Mouse (Mus musculus): ENCODE measurements around the gene Rab43. TPM values are rescaled to one million over a fixed set of nuclear protein-coding genes. Genes with fewer than 3 reads are reported as not detected.

The Rab43 gene
- total and polyA plus RNA-seq, 3 experiments, result 4.0 to 13.2 TPM; not detected in 1

DNA sequence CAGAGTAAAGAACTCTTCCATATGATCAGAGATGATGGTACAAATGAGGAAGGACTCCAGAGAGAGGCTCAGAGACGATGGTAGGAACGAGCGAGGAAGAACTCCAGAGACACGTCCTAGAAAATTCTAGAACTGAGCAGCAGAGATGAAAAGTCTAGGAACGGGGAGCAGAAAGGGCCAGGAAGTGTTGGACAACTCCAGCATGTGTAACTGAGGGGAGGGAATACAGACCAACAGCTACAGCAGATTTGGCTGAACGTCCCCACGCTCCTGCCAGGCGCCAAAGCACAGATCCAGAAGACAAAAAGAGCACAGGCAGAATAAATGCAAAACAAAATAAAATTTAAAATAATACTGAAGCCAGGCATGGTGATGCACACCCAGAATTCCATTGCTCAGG is 55.1 kb downstream of the Rab43 start:
- Histone ChIP-seq H3K9me3 (replicated peaks; ENCODE audit: insufficient read depth, low read length) (no peaks in the 10 kb centered on the region), H3K27ac (ENCODE audit: control insufficient read depth, low read depth, low read length) (no peak overlapping the region), H3K79me2 (ENCODE audit: control insufficient read depth, insufficient read depth, low read length, poor library complexity) (no peaks in the 10 kb centered on the region), H3K36me3 (ENCODE audit: control insufficient read depth in 1 of 2, insufficient read depth in 2 of 2, low read length in 2 of 2) (no peaks in the 10 kb centered on the region), H3K4me3 (ENCODE audit: control insufficient read depth in 1 of 2, insufficient read depth in 1 of 2, low read depth in 2 of 2, low read length in 2 of 2) (no peak overlapping the region), H3K27me3 (ENCODE audit: control insufficient read depth in 1 of 2, insufficient read depth in 2 of 2, low read length in 2 of 2) (peaks cover 0 to 2% of the 10 kb centered on the region in 2 experiments; a peak in 2 of 4 replicates), H3K9ac (ENCODE audit: control insufficient read depth, low read depth, low read length, poor library complexity, severe bottlenecking) (no peak overlapping the region), H3K4me1 (ENCODE audit: control insufficient read depth in 1 of 2, insufficient read depth in 2 of 2, low read length in 2 of 2) (no peaks in the 10 kb centered on the region; a peak in 1 of 4 replicates)
- TF ChIP-seq ZKSCAN1 (IDR thresholded peaks at IDR 0.05; ENCODE audit: low read depth, low read length) (no peak), USF1 (IDR thresholded peaks at IDR 0.05; ENCODE audit: low read depth, low read length) (no peak), EP300 (IDR thresholded peaks at IDR 0.05; ENCODE audit: low read depth in 1 of 2, low read length in 2 of 2) (no peak)
- DNase-seq (ENCODE audit: low read depth, low spot score), result no peak

GRCm38 (mm10) chr6:87755196-87755595 is 56.8 kb downstream of the Rab43 start:
- H3K27me3 ChIP-seq (ENCODE audit: control insufficient read depth in 1 of 2, insufficient read depth in 2 of 2, low read length in 2 of 2), result peaks cover 0 to 2% of the 10 kb centered on the region in 2 experiments; a peak in 3 of 4 replicates
- no peak overlapping the region for H3K9ac ChIP-seq (ENCODE audit: control insufficient read depth, low read depth, low read length, poor library complexity, severe bottlenecking)
- H3K36me3 ChIP-seq (ENCODE audit: control insufficient read depth in 1 of 2, insufficient read depth in 2 of 2, low read length in 2 of 2), result no peaks in the 10 kb centered on the region
- H3K27ac ChIP-seq (ENCODE audit: control insufficient read depth, low read depth, low read length), result no peak overlapping the region
- H3K9me3 ChIP-seq (replicated peaks; ENCODE audit: insufficient read depth, low read length), result no peaks in the 10 kb centered on the region
- no peak for DNase-seq (ENCODE audit: low read depth, low spot score)
- H3K4me1 ChIP-seq (ENCODE audit: control insufficient read depth in 1 of 2, insufficient read depth in 2 of 2, low read length in 2 of 2), result no peaks in the 10 kb centered on the region; a peak in 1 of 4 replicates
- H3K79me2 ChIP-seq (ENCODE audit: control insufficient read depth, insufficient read depth, low read length, poor library complexity), result no peaks in the 10 kb centered on the region
- TF ChIP-seq ZNF384 (IDR thresholded peaks at IDR 0.05; ENCODE audit: low read depth, low read length) (no peak), GATA1 (IDR thresholded peaks at IDR 0.05; ENCODE audit: low read depth, low read length) (no peak), E2F4 (IDR thresholded peaks at IDR 0.05; ENCODE audit: borderline replicate concordance, low read depth, low read length) (no peak), MYB (IDR thresholded peaks at IDR 0.05; ENCODE audit: low read depth, low read length) (no peak), ETS1 (IDR thresholded peaks at IDR 0.05; ENCODE audit: low read depth, low read length) (no peak), CHD2 (IDR thresholded peaks at IDR 0.05; ENCODE audit: low read length) (no peak), CTCF (IDR thresholded peaks at IDR 0.05 in 2 of 3, conservative IDR thresholded peaks at IDR 0.05 in 1 of 3; ENCODE audit: control insufficient read depth in 1 of 3, insufficient read depth in 1 of 3, low read depth in 2 of 3, low read length in 3 of 3, poor library complexity in 1 of 3, severe bottlenecking in 1 of 3) (no peak)
- H3K4me3 ChIP-seq (ENCODE audit: control insufficient read depth in 1 of 2, insufficient read depth in 1 of 2, low read depth in 2 of 2, low read length in 2 of 2), result no peak overlapping the region

- Histone ChIP-seq H3K79me2 (ENCODE audit: control insufficient read depth, insufficient read depth, low read length, poor library complexity) (no peaks in the 10 kb centered on the region), H3K4me1 (ENCODE audit: control insufficient read depth in 1 of 2, insufficient read depth in 2 of 2, low read length in 2 of 2) (peaks cover under 1 to 24% of the 10 kb centered on the region in 2 experiments; a peak in 3 of 4 replicates), H3K36me3 (ENCODE audit: control insufficient read depth in 1 of 2, insufficient read depth in 2 of 2, low read length in 2 of 2) (peaks cover 0 to 14% of the 10 kb centered on the region in 2 experiments; a peak in 2 of 4 replicates), H3K4me3 (ENCODE audit: control insufficient read depth in 1 of 2, insufficient read depth in 1 of 2, low read depth in 2 of 2, low read length in 2 of 2) (no peak overlapping the region), H3K27ac (ENCODE audit: control insufficient read depth, low read depth, low read length) (no peak overlapping the region), H3K9ac (ENCODE audit: control insufficient read depth, low read depth, low read length, poor library complexity, severe bottlenecking) (no peak overlapping the region), H3K27me3 (ENCODE audit: control insufficient read depth in 1 of 2, insufficient read depth in 2 of 2, low read length in 2 of 2) (peaks cover 0 to 2% of the 10 kb centered on the region in 2 experiments; a peak in 3 of 4 replicates), H3K9me3 (replicated peaks; ENCODE audit: insufficient read depth, low read length) (no peaks in the 10 kb centered on the region)
- TF ChIP-seq CTCF (IDR thresholded peaks at IDR 0.05 in 2 of 3, conservative IDR thresholded peaks at IDR 0.05 in 1 of 3; ENCODE audit: control insufficient read depth in 1 of 3, insufficient read depth in 1 of 3, low read depth in 2 of 3, low read length in 3 of 3, poor library complexity in 1 of 3, severe bottlenecking in 1 of 3) (no peak), TCF12 (IDR thresholded peaks at IDR 0.05; ENCODE audit: low read depth, low read length) (no peak), POLR2A (IDR thresholded peaks at IDR 0.05; ENCODE audit: control insufficient read depth in 1 of 2, insufficient read depth in 1 of 2, low read depth in 1 of 2, low read length in 2 of 2, poor library complexity in 1 of 2) (no peak), BHLHE40 (IDR thresholded peaks at IDR 0.05; ENCODE audit: borderline replicate concordance, low read depth, low read length) (no peak), GATA1 (IDR thresholded peaks at IDR 0.05; ENCODE audit: low read depth, low read length) (no peak), E2F4 (IDR thresholded peaks at IDR 0.05; ENCODE audit: borderline replicate concordance, low read depth, low read length) (no peak), GABPA (IDR thresholded peaks at IDR 0.05; ENCODE audit: low read depth, low read length) (no peak), ETS1 (IDR thresholded peaks at IDR 0.05; ENCODE audit: low read depth, low read length) (no peak)
- no peak for DNase-seq (ENCODE audit: low read depth, low spot score)
Observed at GRCm38 (mm10) chr6:87751574-87751973, 60.4 kb downstream of the Rab43 start.

Data from MEL (cell line).